Mouse (Mus musculus) lung, embryonic 15.5 days (tissue): ENCODE measurements around the gene Mcf2l. TPM values are rescaled to one million over a fixed set of nuclear protein-coding genes. Genes with fewer than 3 reads are reported as not detected.
A peak's percentile ranks its signal among the peaks of the same experiment; 100 is the strongest.

Experiments
- ATAC-seq: fragments of 200-750 bp; cut with Nextera tagmentation; 2 replicates; pipeline ENCODE4 v1.8.0; 2017; ENCODE audit warnings: moderate number of reproducible peaks, borderline replicate concordance; ENCODE audit not compliant: low FRiP score, low TSS enrichment; ENCODE audit errors: extremely low read depth
- H3K27ac ChIP-seq: fragments of 300-500 bp; sonication (generic); 2 replicates; pipeline ENCODE4 v1.5.1; 2015; ENCODE audit warnings: moderate library complexity, mild to moderate bottlenecking, inconsistent platforms
- H3K27me3 ChIP-seq: fragments of 300-500 bp; sonication (generic); 2 replicates; pipeline ENCODE4 v1.6.1; 2015; ENCODE audit warnings: inconsistent platforms
- H3K36me3 ChIP-seq: fragments of 300-500 bp; sonication (generic); 2 replicates; pipeline ENCODE4 v1.6.1; 2015; ENCODE audit warnings: inconsistent platforms
- H3K4me1 ChIP-seq: fragments of 300-500 bp; sonication (generic); 2 replicates; pipeline ENCODE4 v1.6.1; 2015; ENCODE audit warnings: inconsistent platforms
- H3K4me2 ChIP-seq: fragments of 300-500 bp; sonication (generic); 2 replicates; pipeline ENCODE4 v1.6.1; 2015; ENCODE audit warnings: inconsistent platforms, mild to moderate bottlenecking, moderate library complexity
- H3K4me3 ChIP-seq: fragments of 300-500 bp; sonication (generic); 2 replicates; pipeline ENCODE4 v1.5.1; 2015; ENCODE audit warnings: mild to moderate bottlenecking, inconsistent platforms
- H3K9ac ChIP-seq: fragments of 300-500 bp; sonication (generic); 2 replicates; pipeline ENCODE4 v1.6.1; 2015; ENCODE audit warnings: inconsistent platforms
- H3K9me3 ChIP-seq: fragments of 300-500 bp; sonication (generic); 2 replicates; pipeline ENCODE4 v1.6.1; 2016; ENCODE audit warnings: inconsistent platforms
- WGBS: fragments of 180-500 bp; shearing (Covaris S2); methylation state at CpG from one replicate; pipeline ENCODE4 v1.1.7; 2015; 5-methylcytosine and 5-hydroxymethylcytosine counted together
- polyA plus RNA-seq: library from polyadenylated mRNA; unstranded; fragments of >200 nt; fragmentation: Nextera tagmentation; extraction: Ambion mirVana; gene quantifications from 2 replicates; pipeline ENCODE4 v1.2.1, GENCODE M21; 2015

Mcf2l gene
- polyA plus RNA-seq, 1 experiment from 2014 or later: 12.0 TPM

- no peak overlapping the region for H3K4me2 ChIP-seq
- H3K27me3 ChIP-seq: no peaks in the 10 kb centered on the region
- H3K27ac ChIP-seq: no peak overlapping the region
- 86% methylated on average over 2 of the region's 2 CpGs for WGBS
- ATAC-seq: no peak
- no peak overlapping the region for H3K9ac ChIP-seq
- H3K36me3 ChIP-seq: no peaks in the 10 kb centered on the region
- H3K9me3 ChIP-seq: no peaks in the 10 kb centered on the region
- no peak overlapping the region for H3K4me3 ChIP-seq
- H3K4me1 ChIP-seq: no peaks in the 10 kb centered on the region
Observed at GRCm38 (mm10) chr8:12960609-12961008, 87.0 kb downstream of the Mcf2l start.

- Histone ChIP-seq H3K4me3 (no peak overlapping the region), H3K27me3 (no peaks in the 10 kb centered on the region), H3K4me1 (no peaks in the 10 kb centered on the region), H3K9ac (no peak overlapping the region), H3K36me3 (no peaks in the 10 kb centered on the region), H3K27ac (no peak overlapping the region), H3K4me2 (no peak overlapping the region), H3K9me3 (no peaks in the 10 kb centered on the region)
- no peak for ATAC-seq
- 40% methylated on average over 2 of the region's 2 CpGs for WGBS
Observed at GRCm38 (mm10) chr8:12961211-12961610, 87.6 kb downstream of the Mcf2l start.

GRCm38 (mm10) chr8:12961821-12962534 is 88.4 kb downstream of the Mcf2l start:
- no peaks in the 10 kb centered on the region for H3K36me3 ChIP-seq
- H3K4me3 ChIP-seq: no peak overlapping the region
- no peak overlapping the region for H3K27ac ChIP-seq
- 53% methylated on average over 8 of the region's 8 CpGs for WGBS
- H3K9me3 ChIP-seq: no peaks in the 10 kb centered on the region
- H3K9ac ChIP-seq: no peak overlapping the region
- ATAC-seq: no peak
- H3K4me1 ChIP-seq: no peaks in the 10 kb centered on the region
- H3K4me2 ChIP-seq: no peak overlapping the region
- no peaks in the 10 kb centered on the region for H3K27me3 ChIP-seq

GRCm38 (mm10) chr8:12962541-12963380 is 89.2 kb downstream of the Mcf2l start:
- no peak for ATAC-seq
- 66% methylated on average over 13 of the region's 13 CpGs for WGBS
- no peak overlapping the region for H3K4me2 ChIP-seq

GRCm38 (mm10) chr8:12976290-12976689 is 102.7 kb downstream of the Mcf2l start:
- H3K4me1 ChIP-seq: no peaks in the 10 kb centered on the region
- H3K27ac ChIP-seq: no peak overlapping the region
- 0 out of 2 replicates have a peak, but pooled peaks cover 3% of the 10 kb centered on the region for H3K36me3 ChIP-seq
- 83% methylated on average over 11 of the region's 11 CpGs for WGBS
- H3K9me3 ChIP-seq: no peaks in the 10 kb centered on the region
- no peak overlapping the region for H3K4me2 ChIP-seq
- H3K9ac ChIP-seq: no peak overlapping the region
- no peak for ATAC-seq
- no peak overlapping the region for H3K4me3 ChIP-seq
- H3K27me3 ChIP-seq: no peaks in the 10 kb centered on the region

More at GRCm38 (mm10) chr8:12962541-12963380, 89.2 kb downstream of the Mcf2l start:
- no peak overlapping the region for H3K9ac ChIP-seq
- H3K27me3 ChIP-seq: no peaks in the 10 kb centered on the region
- no peaks in the 10 kb centered on the region for H3K4me1 ChIP-seq
- no peaks in the 10 kb centered on the region for H3K36me3 ChIP-seq
- no peak overlapping the region for H3K4me3 ChIP-seq
- no peaks in the 10 kb centered on the region for H3K9me3 ChIP-seq
- H3K27ac ChIP-seq: no peak overlapping the region

- H3K4me2 ChIP-seq: no peak overlapping the region
- ATAC-seq: no peak
- H3K27ac ChIP-seq: no peak overlapping the region
- no peaks in the 10 kb centered on the region for H3K27me3 ChIP-seq
- H3K36me3 ChIP-seq: 0 out of 2 replicates have a peak, but pooled peaks cover 3% of the 10 kb centered on the region
- no peak overlapping the region for H3K9ac ChIP-seq
- no peaks in the 10 kb centered on the region for H3K4me1 ChIP-seq
- H3K9me3 ChIP-seq: no peaks in the 10 kb centered on the region
- H3K4me3 ChIP-seq: no peak overlapping the region
- 34% methylated on average over 5 of the region's 5 CpGs for WGBS
Observed at GRCm38 (mm10) chr8:12976723-12977122, 103.1 kb downstream of the Mcf2l start.

GRCm38 (mm10) chr8:12977325-12977724 is 103.7 kb downstream of the Mcf2l start:
- Histone ChIP-seq H3K36me3 (0 out of 2 replicates have a peak, but pooled peaks cover 3% of the 10 kb centered on the region), H3K27me3 (no peaks in the 10 kb centered on the region), H3K27ac (no peak overlapping the region), H3K4me3 (no peak overlapping the region), H3K4me1 (no peaks in the 10 kb centered on the region), H3K9me3 (no peaks in the 10 kb centered on the region), H3K9ac (no peak overlapping the region), H3K4me2 (no peak overlapping the region)
- no peak for ATAC-seq
- WGBS: 41% methylated on average over 12 of the region's 12 CpGs

GRCm38 (mm10) chr8:12978308-12978707 is 104.7 kb downstream of the Mcf2l start:
- no peak for ATAC-seq
- WGBS: 60% methylated on average over 2 of the region's 2 CpGs

GRCm38 (mm10) chr8:12978726-12979125 is 105.1 kb downstream of the Mcf2l start:
- no peak overlapping the region for H3K4me2 ChIP-seq
- peak; percentile 56; the same call in 1 of the 2 replicates for ATAC-seq
- no peak overlapping the region for H3K9ac ChIP-seq
- H3K36me3 ChIP-seq: 0 out of 2 replicates have a peak, but pooled peaks cover 3% of the 10 kb centered on the region
- no peaks in the 10 kb centered on the region for H3K27me3 ChIP-seq
- WGBS: 28% methylated on average over 5 of the region's 5 CpGs
- no peak overlapping the region for H3K27ac ChIP-seq
- H3K9me3 ChIP-seq: no peaks in the 10 kb centered on the region
- H3K4me3 ChIP-seq: no peak overlapping the region
- no peaks in the 10 kb centered on the region for H3K4me1 ChIP-seq

More at GRCm38 (mm10) chr8:12978308-12978707, 104.7 kb downstream of the Mcf2l start:
- Histone ChIP-seq H3K9me3 (no peaks in the 10 kb centered on the region), H3K36me3 (0 out of 2 replicates have a peak, but pooled peaks cover 3% of the 10 kb centered on the region), H3K4me3 (no peak overlapping the region), H3K4me2 (no peak overlapping the region), H3K27me3 (no peaks in the 10 kb centered on the region), H3K9ac (no peak overlapping the region), H3K27ac (no peak overlapping the region), H3K4me1 (no peaks in the 10 kb centered on the region)

GRCm38 (mm10) chr8:12983681-12984467 is 110.3 kb downstream of the Mcf2l start:
- Histone ChIP-seq H3K9me3 (no peaks in the 10 kb centered on the region), H3K36me3 (no peaks in the 10 kb centered on the region), H3K4me2 (no peak overlapping the region), H3K27me3 (no peaks in the 10 kb centered on the region), H3K4me3 (no peak overlapping the region), H3K27ac (no peak overlapping the region), H3K9ac (no peak overlapping the region), H3K4me1 (no peaks in the 10 kb centered on the region)
- 76% methylated on average over 18 of the region's 18 CpGs for WGBS
- no peak for ATAC-seq

GRCm38 (mm10) chr8:12984601-12985243 is 111.1 kb downstream of the Mcf2l start:
- H3K4me3 ChIP-seq: no peak overlapping the region
- no peak for ATAC-seq
- H3K27me3 ChIP-seq: no peaks in the 10 kb centered on the region
- H3K9me3 ChIP-seq: no peaks in the 10 kb centered on the region
- 84% methylated on average over 17 of the region's 17 CpGs for WGBS
- H3K9ac ChIP-seq: no peak overlapping the region
- no peaks in the 10 kb centered on the region for H3K4me1 ChIP-seq
- no peaks in the 10 kb centered on the region for H3K36me3 ChIP-seq
- H3K27ac ChIP-seq: no peak overlapping the region
- no peak overlapping the region for H3K4me2 ChIP-seq
